Mouse (Mus musculus) embryonic fibroblast, embryonic 13.5 days (primary cell): Measurements from ENCODE around the gene Cluh. TPM values are rescaled to one million over a fixed set of nuclear protein-coding genes. Genes with fewer than 3 reads are reported as not detected.

Experiments used
- H3K27ac ChIP-seq: 2 replicates; pipeline ENCODE4 v1.5.1; 2012; ENCODE audit warnings: low read length, control low read depth, inconsistent platforms; ENCODE audit not compliant: insufficient read depth
- H3K4me1 ChIP-seq: 2 replicates; pipeline ENCODE4 v1.6.1; 2011; ENCODE audit warnings: low read length; ENCODE audit not compliant: control insufficient read depth, insufficient read depth
- H3K4me3 ChIP-seq: 2 replicates; pipeline ENCODE4 v1.5.1; 2011; ENCODE audit warnings: mild to moderate bottlenecking, control low read depth, low read length; ENCODE audit not compliant: insufficient read depth
- CTCF ChIP-seq: IDR thresholded peaks from 2 replicates; pipeline ENCODE4 v1.5.1; 2011; ENCODE audit warnings: mild to moderate bottlenecking, control low read depth, low read length, moderate library complexity, borderline replicate concordance; ENCODE audit not compliant: insufficient read depth
- POLR2A ChIP-seq: IDR thresholded peaks from 2 replicates; pipeline ENCODE4 v1.6.1; 2011; ENCODE audit warnings: low read depth, mild to moderate bottlenecking, control low read depth, low read length, moderate library complexity
- polyA plus RNA-seq: library from polyadenylated mRNA; stranded (reverse); fragments of >200 nt; gene quantifications from 2 replicates; pipeline ENCODE4 v1.2.4, GENCODE M21; 2011; ENCODE audit warnings: low read depth; ENCODE audit not compliant: missing spikeins, insufficient read length

Gene Cluh
- polyA plus RNA-seq, 1 experiment, result 32.6 TPM

GRCm38 (mm10) chr11:74715971-74716525 is 66.8 kb downstream of the Cluh start:
- no peak overlapping the region for H3K4me3 ChIP-seq
- no peak overlapping the region for H3K27ac ChIP-seq
- H3K4me1 ChIP-seq, result peaks cover 3% of the 10 kb centered on the region; the same call in 1 of the 2 replicates
- TF ChIP-seq POLR2A (no peak), CTCF (no peak)

Other genes with a start within 250 kb of the Cluh start
- 7.3 and 12.1 TPM in 2 replicates for gene Rap1gap2, start 38.6 kb upstream of the Cluh start, polyA plus RNA-seq
- not detected in 2 replicates for gene Ccdc92b, start 29.9 kb upstream of the Cluh start, polyA plus RNA-seq
- 111 and 122 TPM in 2 replicates for gene Pafah1b1, start 75.2 kb downstream of the Cluh start, polyA plus RNA-seq
- gene Mettl16, start 121.3 kb downstream of the Cluh start, polyA plus RNA-seq, result 25.6 and 29.1 TPM in 2 replicates
- gene Mnt, start 181.4 kb downstream of the Cluh start, polyA plus RNA-seq, result 10.9 and 14.4 TPM in 2 replicates
- gene Sgsm2, start 247.6 kb downstream of the Cluh start, polyA plus RNA-seq, result 11.4 and 15.5 TPM in 2 replicates
- 64.3 and 65.8 TPM in 2 replicates for gene Tsr1, start 248.6 kb downstream of the Cluh start, polyA plus RNA-seq